Mouse (Mus musculus): ENCODE results near the gene Isg15. TPM values are rescaled to one million over a fixed set of nuclear protein-coding genes. Genes with fewer than 3 reads are reported as not detected.
"Not testable (repeated sequence)": the region's sequence is repeated elsewhere in the genome, so short reads cannot be mapped to it uniquely, and the experiment has no call there.

The Isg15 gene
- polyA plus RNA-seq, 1 experiment: 3.5 TPM

DNA sequence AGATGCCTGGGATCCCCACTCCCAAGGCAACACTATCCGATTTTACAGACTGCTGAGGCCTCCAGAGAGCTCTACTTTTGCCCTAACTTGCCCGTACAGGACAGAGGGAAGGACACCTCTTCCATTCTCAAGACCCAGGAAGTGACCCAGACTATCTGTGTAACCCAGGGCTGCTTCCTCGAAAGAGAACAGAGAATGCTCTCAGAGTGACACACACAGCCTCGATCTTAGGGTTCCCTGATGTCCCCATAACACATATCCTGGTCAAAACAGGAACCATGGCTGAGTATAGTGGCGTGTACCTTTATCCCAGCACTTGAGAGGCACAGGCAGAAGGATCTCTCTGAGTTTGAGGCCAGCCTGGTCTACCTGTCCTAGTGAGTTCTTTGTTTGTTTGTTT is 16.9 kb downstream of the Isg15 start:
- WGBS: 85% methylated on average over 5 of the region's 5 CpGs
- TF ChIP-seq POLR2A (IDR thresholded peaks at IDR 0.05; ENCODE audit: borderline replicate concordance, insufficient read depth, low read length): no peak
- TF ChIP-seq CTCF (IDR thresholded peaks at IDR 0.05; ENCODE audit: borderline replicate concordance, insufficient read depth, low read depth, low read length): no peak
- Histone ChIP-seq H3K4me3 (replicated peaks; ENCODE audit: insufficient read depth, low read depth, low read length) (no peak overlapping the region), H3K27ac (ENCODE audit: insufficient read depth, low read length) (no peak overlapping the region), H3K4me1 (ENCODE audit: control insufficient read depth, insufficient read depth, low read length) (peaks cover 2% of the 10 kb centered on the region; the same call in 1 of the 2 replicates), H3K27me3 (ENCODE audit: control insufficient read depth, insufficient read depth, low read length) (no peaks in the 10 kb centered on the region)
- no peak for DNase-seq

DNA sequence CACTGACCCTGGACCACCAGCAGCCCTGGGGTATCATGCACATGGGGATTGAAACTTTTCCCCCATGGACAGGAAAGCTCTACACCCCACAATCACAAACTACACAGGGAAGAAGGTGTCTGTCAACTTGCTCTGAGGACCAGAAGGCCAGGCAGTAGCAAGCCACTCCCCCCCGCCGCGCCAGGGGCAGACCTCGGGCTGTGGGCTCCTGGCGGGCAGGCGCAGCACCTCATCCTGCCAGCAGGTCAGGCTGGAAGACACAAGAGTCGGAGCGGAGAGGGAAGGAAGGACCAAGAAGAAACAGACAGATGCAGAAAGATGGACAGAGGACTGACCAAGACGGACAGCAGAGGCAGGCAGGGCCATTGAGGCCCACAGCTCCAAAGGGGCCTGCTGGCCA is 23.0 kb downstream of the Isg15 start:
- TF ChIP-seq CTCF (IDR thresholded peaks at IDR 0.05; ENCODE audit: borderline replicate concordance, insufficient read depth, low read depth, low read length): no peak
- no peak for TF ChIP-seq POLR2A (IDR thresholded peaks at IDR 0.05; ENCODE audit: borderline replicate concordance, insufficient read depth, low read length)
- DNase-seq: no peak
- Histone ChIP-seq H3K4me1 (ENCODE audit: control insufficient read depth, insufficient read depth, low read length) (no peaks in the 10 kb centered on the region), H3K4me3 (replicated peaks; ENCODE audit: insufficient read depth, low read depth, low read length) (no peak overlapping the region), H3K27ac (ENCODE audit: insufficient read depth, low read length) (no peak overlapping the region), H3K27me3 (ENCODE audit: control insufficient read depth, insufficient read depth, low read length) (no peaks in the 10 kb centered on the region)
- WGBS: 86% methylated on average over 9 of the region's 9 CpGs

DNA sequence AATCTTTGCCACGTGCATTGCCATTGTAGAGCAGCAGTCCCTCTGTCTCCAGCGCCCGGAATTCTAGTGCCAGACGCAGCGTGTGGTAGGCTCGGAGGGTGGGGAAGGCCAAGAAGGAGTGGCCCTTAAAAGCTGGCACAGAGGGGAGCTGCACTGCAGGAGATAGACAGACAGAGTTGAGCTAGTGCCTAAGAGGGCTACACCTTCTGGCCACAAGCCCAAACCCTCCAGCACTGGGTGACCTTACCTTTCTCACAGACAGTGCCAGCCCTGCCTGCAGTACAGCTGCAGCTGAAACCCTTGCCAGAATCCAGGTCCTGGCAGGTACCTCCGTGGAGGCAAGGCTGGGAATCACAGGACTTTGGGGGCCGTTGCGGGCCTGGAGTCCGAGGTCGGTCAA is 28.8 kb downstream of the Isg15 start:
- Histone ChIP-seq H3K4me3 (replicated peaks; ENCODE audit: insufficient read depth, low read depth, low read length) (no peak overlapping the region), H3K27ac (ENCODE audit: insufficient read depth, low read length) (no peak overlapping the region), H3K27me3 (ENCODE audit: control insufficient read depth, insufficient read depth, low read length) (no peaks in the 10 kb centered on the region), H3K4me1 (ENCODE audit: control insufficient read depth, insufficient read depth, low read length) (no peaks in the 10 kb centered on the region)
- no peak for TF ChIP-seq POLR2A (IDR thresholded peaks at IDR 0.05; ENCODE audit: borderline replicate concordance, insufficient read depth, low read length)
- no peak for TF ChIP-seq CTCF (IDR thresholded peaks at IDR 0.05; ENCODE audit: borderline replicate concordance, insufficient read depth, low read depth, low read length)
- no peak for DNase-seq
- 76% methylated on average over 11 of the region's 11 CpGs for WGBS

DNA sequence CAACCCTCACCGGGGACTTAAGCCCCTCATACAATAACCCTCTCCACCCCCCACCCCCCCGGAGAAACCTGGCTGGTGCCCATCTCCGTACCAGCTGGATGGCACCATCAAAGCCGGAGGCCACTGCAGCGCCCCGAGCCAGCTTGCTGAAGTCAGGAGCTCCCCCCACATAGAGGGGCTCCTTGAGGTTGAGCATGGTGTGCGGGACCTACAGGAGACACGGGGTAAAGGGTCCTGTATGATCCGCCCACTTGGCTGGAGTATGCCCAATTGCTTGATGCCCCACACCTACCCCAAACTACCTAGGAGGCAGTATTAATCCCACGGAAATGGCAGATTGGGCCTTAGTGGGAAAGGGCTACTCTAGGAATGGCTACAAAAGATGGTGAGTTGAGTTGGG is 31.5 kb downstream of the Isg15 start:
- Histone ChIP-seq H3K4me1 (ENCODE audit: control insufficient read depth, insufficient read depth, low read length) (no peaks in the 10 kb centered on the region), H3K4me3 (replicated peaks; ENCODE audit: insufficient read depth, low read depth, low read length) (no peak overlapping the region), H3K27me3 (ENCODE audit: control insufficient read depth, insufficient read depth, low read length) (no peaks in the 10 kb centered on the region), H3K27ac (ENCODE audit: insufficient read depth, low read length) (no peak overlapping the region)
- TF ChIP-seq CTCF (IDR thresholded peaks at IDR 0.05; ENCODE audit: borderline replicate concordance, insufficient read depth, low read depth, low read length) (no peak), POLR2A (IDR thresholded peaks at IDR 0.05; ENCODE audit: borderline replicate concordance, insufficient read depth, low read length) (no peak)
- WGBS: 89% methylated on average over 10 of the region's 10 CpGs
- no peak for DNase-seq

DNA sequence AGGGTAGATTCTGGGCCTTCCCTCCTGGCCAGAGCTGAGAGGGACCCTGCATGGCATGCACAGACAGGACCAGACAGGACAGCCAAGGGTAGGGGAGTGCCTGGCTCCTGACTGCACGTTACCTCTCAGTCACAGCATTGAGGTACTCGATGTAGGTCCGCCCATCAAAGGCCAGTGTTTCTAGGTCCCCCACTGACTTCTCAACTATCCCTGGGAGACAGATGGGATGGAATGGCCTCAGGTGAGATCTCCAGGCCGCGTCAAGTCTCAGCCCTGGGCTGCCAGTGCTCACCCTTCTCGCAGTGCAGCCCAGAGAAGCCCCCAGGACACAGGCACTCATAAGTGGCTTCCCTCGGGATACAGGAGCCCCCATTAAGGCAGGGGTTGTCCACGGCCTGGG is 32.0 kb downstream of the Isg15 start:
- Histone ChIP-seq H3K4me1 (ENCODE audit: control insufficient read depth, insufficient read depth, low read length) (no peaks in the 10 kb centered on the region), H3K27me3 (ENCODE audit: control insufficient read depth, insufficient read depth, low read length) (no peaks in the 10 kb centered on the region)
- 89% methylated on average over 8 of the region's 8 CpGs for WGBS

DNA sequence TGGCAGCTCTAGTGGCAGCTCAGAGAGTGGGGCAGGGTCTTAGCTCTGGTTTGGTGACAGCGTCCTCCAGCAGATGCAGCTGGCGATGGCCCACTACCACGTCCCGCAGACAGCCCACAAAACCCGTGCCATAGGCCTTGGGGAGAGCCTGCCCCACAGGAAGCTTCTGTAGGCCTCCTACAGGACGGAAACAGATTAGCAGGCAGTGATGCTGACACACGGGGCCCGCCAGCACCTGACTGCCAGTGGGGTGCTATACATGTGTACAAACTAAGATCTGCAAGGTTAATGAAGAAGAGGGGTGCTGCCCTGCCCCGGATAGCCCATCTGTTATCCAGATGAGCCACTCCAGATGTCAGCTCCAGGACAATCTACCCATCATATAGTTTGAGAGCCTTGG is 34.1 kb downstream of the Isg15 start:
- Histone ChIP-seq H3K27ac (ENCODE audit: insufficient read depth, low read length) (no peak overlapping the region), H3K4me3 (replicated peaks; ENCODE audit: insufficient read depth, low read depth, low read length) (no peak overlapping the region), H3K27me3 (ENCODE audit: control insufficient read depth, insufficient read depth, low read length) (no peaks in the 10 kb centered on the region), H3K4me1 (ENCODE audit: control insufficient read depth, insufficient read depth, low read length) (no peaks in the 10 kb centered on the region)
- WGBS: 72% methylated on average over 9 of the region's 9 CpGs
- TF ChIP-seq CTCF (IDR thresholded peaks at IDR 0.05; ENCODE audit: borderline replicate concordance, insufficient read depth, low read depth, low read length) (no peak), POLR2A (IDR thresholded peaks at IDR 0.05; ENCODE audit: borderline replicate concordance, insufficient read depth, low read length) (no peak)
- no peak for DNase-seq

More for the DNA sequence above, 32.0 kb downstream of the Isg15 start:
- DNase-seq: no peak
- H3K4me3 ChIP-seq (replicated peaks; ENCODE audit: insufficient read depth, low read depth, low read length): no peak overlapping the region
- TF ChIP-seq POLR2A (IDR thresholded peaks at IDR 0.05; ENCODE audit: borderline replicate concordance, insufficient read depth, low read length) (no peak), CTCF (IDR thresholded peaks at IDR 0.05; ENCODE audit: borderline replicate concordance, insufficient read depth, low read depth, low read length) (no peak)
- H3K27ac ChIP-seq (ENCODE audit: insufficient read depth, low read length): no peak overlapping the region

DNA sequence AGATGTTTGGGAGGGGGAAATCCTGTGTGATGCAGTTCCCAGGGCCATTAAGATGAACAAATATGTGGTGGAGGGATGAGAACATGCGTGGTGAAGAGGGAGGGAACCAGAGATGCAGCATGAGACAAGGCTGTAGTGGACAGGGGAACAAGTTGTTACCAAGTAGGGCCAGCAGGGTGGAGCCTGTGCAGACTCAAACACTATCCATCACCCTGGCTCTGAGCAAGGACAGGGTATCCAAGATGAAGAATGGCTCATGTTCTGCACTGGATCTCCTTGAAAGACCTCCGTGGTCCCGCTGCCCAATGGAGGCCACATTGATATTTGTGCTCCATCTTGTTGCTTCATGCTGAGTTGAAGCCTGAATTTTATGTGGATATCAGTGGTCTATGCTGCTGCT is 45.8 kb downstream of the Isg15 start:
- no peak for DNase-seq
- 94% methylated on average over 3 of the region's 3 CpGs for WGBS
- no peak for TF ChIP-seq CTCF (IDR thresholded peaks at IDR 0.05; ENCODE audit: borderline replicate concordance, insufficient read depth, low read depth, low read length)
- no peak for TF ChIP-seq POLR2A (IDR thresholded peaks at IDR 0.05; ENCODE audit: borderline replicate concordance, insufficient read depth, low read length)

DNA sequence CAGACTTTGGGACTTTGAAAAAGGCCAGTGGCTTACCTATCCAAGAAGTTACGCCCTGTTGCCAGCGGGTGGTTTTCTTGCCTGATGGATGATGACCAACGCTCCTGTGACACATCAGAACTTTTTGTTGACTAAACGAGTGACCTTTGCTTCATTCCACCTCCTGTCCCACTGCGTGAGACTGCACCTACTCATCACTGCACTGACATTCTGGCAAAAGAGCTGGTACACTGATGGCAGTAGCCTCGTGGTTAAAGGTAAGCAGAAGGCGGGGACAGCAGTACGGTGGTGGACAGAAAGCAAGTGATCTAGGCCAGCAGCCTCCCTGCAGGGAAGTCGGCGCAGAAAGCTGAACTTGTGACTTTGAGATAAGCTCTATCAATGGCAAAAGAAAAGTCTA is 49.7 kb downstream of the Isg15 start:
- not testable (repeated sequence) for H3K27me3 ChIP-seq (ENCODE audit: control insufficient read depth, insufficient read depth, low read length); H3K4me1 ChIP-seq (ENCODE audit: control insufficient read depth, insufficient read depth, low read length); DNase-seq; H3K4me3 ChIP-seq (replicated peaks; ENCODE audit: insufficient read depth, low read depth, low read length); H3K27ac ChIP-seq (ENCODE audit: insufficient read depth, low read length)
- 86% methylated on average over 10 of the region's 10 CpGs for WGBS

More for the DNA sequence above, 45.8 kb downstream of the Isg15 start:
- Histone ChIP-seq H3K4me3 (replicated peaks; ENCODE audit: insufficient read depth, low read depth, low read length) (no peak overlapping the region), H3K27ac (ENCODE audit: insufficient read depth, low read length) (no peak overlapping the region), H3K27me3 (ENCODE audit: control insufficient read depth, insufficient read depth, low read length) (no peaks in the 10 kb centered on the region), H3K4me1 (ENCODE audit: control insufficient read depth, insufficient read depth, low read length) (no peaks in the 10 kb centered on the region)

Other genes with a start within 250 kb of the Isg15 start
- 16.8 and 22.1 TPM in 2 replicates for gene C1qtnf12, start 238.5 kb downstream of the Isg15 start, polyA plus RNA-seq (2012; rRNA removed)
- gene B3galt6, start 208.2 kb downstream of the Isg15 start, polyA plus RNA-seq (2012; rRNA removed): 10.8 and 11.4 TPM in 2 replicates
- gene Sdf4, start 207.9 kb downstream of the Isg15 start, polyA plus RNA-seq (2012; rRNA removed): 136 and 142 TPM in 2 replicates
- 3.6 and 5.2 TPM in 2 replicates for gene Tnfrsf4, start 187.0 kb downstream of the Isg15 start, polyA plus RNA-seq (2012; rRNA removed)
- gene Tnfrsf18, start 174.7 kb downstream of the Isg15 start, polyA plus RNA-seq (2012; rRNA removed): 0.10 and 0.11 TPM in 2 replicates
- 0.11 and 0.32 TPM in 2 replicates for gene Ttll10, start 141.4 kb downstream of the Isg15 start, polyA plus RNA-seq (2012; rRNA removed)
- 32.6 and 34.3 TPM in 2 replicates for gene 9430015G10Rik, start 90.8 kb downstream of the Isg15 start, polyA plus RNA-seq (2012; rRNA removed)
- gene Rnf223, start 70.3 kb downstream of the Isg15 start, polyA plus RNA-seq (2012; rRNA removed): 2.0 and 2.1 TPM in 2 replicates
- 109 and 111 TPM in 2 replicates for gene Agrn, start 3.3 kb downstream of the Isg15 start, polyA plus RNA-seq (2012; rRNA removed)
- 6.6 and 6.8 TPM in 2 replicates for gene AW011738, start 2.5 kb upstream of the Isg15 start, polyA plus RNA-seq (2012; rRNA removed)
- 1.3 and 1.4 TPM in 2 replicates for gene Perm1, start 15.1 kb upstream of the Isg15 start, polyA plus RNA-seq (2012; rRNA removed)
- gene Plekhn1, start 34.0 kb upstream of the Isg15 start, polyA plus RNA-seq (2012; rRNA removed): 93.4 and 101 TPM in 2 replicates
- gene Noc2l, start 35.2 kb upstream of the Isg15 start, polyA plus RNA-seq (2012; rRNA removed): 73.5 and 75.9 TPM in 2 replicates
- gene Samd11, start 54.8 kb upstream of the Isg15 start, polyA plus RNA-seq (2012; rRNA removed): 1.7 and 1.8 TPM in 2 replicates
- gene Vmn2r-ps159, start 130.3 kb upstream of the Isg15 start, polyA plus RNA-seq (2012; rRNA removed): not detected in 2 replicates